Mouse (Mus musculus): ENCODE data around the gene B9d2.
"Not testable (repeated sequence)": the region's sequence is repeated elsewhere in the genome, so short reads cannot be mapped to it uniquely, and the experiment has no call there.

Gene B9d2

GRCm38 (mm10) chr7:25704716-25705364, 24.3 kb downstream of the B9d2 start:
- DNase-seq (ENCODE audit: low spot score): no peak

- DNase-seq (ENCODE audit: low spot score): no peak
Observed at GRCm38 (mm10) chr7:25705801-25706251, 25.2 kb downstream of the B9d2 start.

GRCm38 (mm10) chr7:25706578-25707170, 26.1 kb downstream of the B9d2 start:
- no peak for DNase-seq (ENCODE audit: low spot score)

GRCm38 (mm10) chr7:25707581-25708292, 27.2 kb downstream of the B9d2 start:
- no peak for DNase-seq (ENCODE audit: low spot score)

- no peak for DNase-seq (ENCODE audit: low spot score)
Observed at GRCm38 (mm10) chr7:25709961-25710360, 29.4 kb downstream of the B9d2 start.

- DNase-seq (ENCODE audit: low spot score): no peak
Observed at GRCm38 (mm10) chr7:25710519-25711130, 30.0 kb downstream of the B9d2 start.

- DNase-seq (ENCODE audit: low spot score): no peak
Observed at GRCm38 (mm10) chr7:25711165-25711564, 30.6 kb downstream of the B9d2 start.

- DNase-seq (ENCODE audit: low spot score): no peak
Observed at GRCm38 (mm10) chr7:25711731-25712197, 31.2 kb downstream of the B9d2 start.

GRCm38 (mm10) chr7:25712801-25713200, 32.2 kb downstream of the B9d2 start:
- DNase-seq (ENCODE audit: low spot score): no peak

- no peak for DNase-seq (ENCODE audit: low spot score)
Observed at GRCm38 (mm10) chr7:25714581-25714980, 34.0 kb downstream of the B9d2 start.

GRCm38 (mm10) chr7:25715731-25716271, 35.2 kb downstream of the B9d2 start:
- DNase-seq (ENCODE audit: low spot score): no peak

GRCm38 (mm10) chr7:25717478-25717877, 36.9 kb downstream of the B9d2 start:
- DNase-seq (ENCODE audit: low spot score): no peak

GRCm38 (mm10) chr7:25718788-25719417, 38.3 kb downstream of the B9d2 start, which contains the start of gene Ccdc97:
Ccdc97 (minus strand) TSS chr7:25719088.
- peak; percentile 96 for DNase-seq (ENCODE audit: low spot score)

GRCm38 (mm10) chr7:25719761-25720610, 39.4 kb downstream of the B9d2 start:
- peak; percentile 73 for DNase-seq (ENCODE audit: low spot score)

- DNase-seq (ENCODE audit: low spot score): no peak
Observed at GRCm38 (mm10) chr7:25720760-25721159, 40.2 kb downstream of the B9d2 start.

GRCm38 (mm10) chr7:25721776-25722175, 41.2 kb downstream of the B9d2 start:
- DNase-seq (ENCODE audit: low spot score): not testable (repeated sequence)

GRCm38 (mm10) chr7:25725886-25726285, 45.3 kb downstream of the B9d2 start:
- no peak for DNase-seq (ENCODE audit: low spot score)

GRCm38 (mm10) chr7:25727800-25728199, 47.2 kb downstream of the B9d2 start:
- no peak for DNase-seq (ENCODE audit: low spot score)

GRCm38 (mm10) chr7:25729396-25729795, 48.8 kb downstream of the B9d2 start:
- no peak for DNase-seq (ENCODE audit: low spot score)

- DNase-seq (ENCODE audit: low spot score): no peak
Observed at GRCm38 (mm10) chr7:25729862-25730261, 49.3 kb downstream of the B9d2 start.

All from c-Kit-positive CD71-positive TER-119-positive erythroid progenitor cells, embryonic 14.5 days (primary cell).